Mouse (Mus musculus) left cerebral cortex, postnatal 4 days (tissue): Measurements from ENCODE around the gene Kcnj16. TPM values are rescaled to one million over a fixed set of nuclear protein-coding genes. Genes with fewer than 3 reads are reported as not detected.

Experiments
- DNase-seq: peaks from one replicate; pipeline ENCODE4 v3.0.0-alpha.2; 2022
- intact Hi-C: fragments of 180-260 bp; cut with DNase I; formaldehyde crosslinking; loops from one replicate; pipeline ENCODE4 v1.15.1; 2025
- total RNA-seq, 2 experiments: library from RNA; stranded (reverse); gene quantifications; 2 replicates each; pipeline ENCODE4 v1.2.3; 2021

The Kcnj16 gene
- total RNA-seq, result 1 to 10 TPM; 4.7 to 7.1 TPM

GRCm38 (mm10) chr11:110967762-110968135, at the start of gene Kcnj16:
Gene Kcnj16 (plus strand): TSS chr11:110968033.
- intact Hi-C loops, result no loop called here
- no peak for DNase-seq

- intact Hi-C loops, result no loop called here
- no peak for DNase-seq
Measured at GRCm38 (mm10) chr11:110918808-110919465, 48.9 kb upstream of the Kcnj16 start.

- DNase-seq, result no peak
Measured at GRCm38 (mm10) chr11:110935699-110936098, 32.1 kb upstream of the Kcnj16 start.

GRCm38 (mm10) chr11:110942280-110942679, 25.6 kb upstream of the Kcnj16 start:
- no peak for DNase-seq
- intact Hi-C loops, result no loop called here

More at GRCm38 (mm10) chr11:110935699-110936098, 32.1 kb upstream of the Kcnj16 start:
- intact Hi-C loops, result no loop called here

GRCm38 (mm10) chr11:110942695-110943135, 25.1 kb upstream of the Kcnj16 start:
- intact Hi-C loops, result no loop called here
- no peak for DNase-seq

GRCm38 (mm10) chr11:110956665-110957064, 11.2 kb upstream of the Kcnj16 start:
- intact Hi-C loops, result no loop called here
- no peak for DNase-seq

- intact Hi-C loops, result no loop called here
- no peak for DNase-seq
Measured at GRCm38 (mm10) chr11:110961592-110962021, 6.2 kb upstream of the Kcnj16 start.

GRCm38 (mm10) chr11:110967019-110967761, 643 bp upstream of the Kcnj16 start:
- intact Hi-C loops, result no loop called here
- DNase-seq, result no peak

- DNase-seq, result no peak
- intact Hi-C loops, result no loop called here
Measured at GRCm38 (mm10) chr11:110968901-110969300, 1.1 kb downstream of the Kcnj16 start.

GRCm38 (mm10) chr11:110985508-110985907, 17.7 kb downstream of the Kcnj16 start:
- DNase-seq, result no peak
- intact Hi-C loops, result no loop called here

GRCm38 (mm10) chr11:110985949-110986348, 18.1 kb downstream of the Kcnj16 start:
- DNase-seq, result no peak
- intact Hi-C loops, result no loop called here

GRCm38 (mm10) chr11:110993616-110994015, 25.8 kb downstream of the Kcnj16 start:
- intact Hi-C loops, result no loop called here

GRCm38 (mm10) chr11:110997211-110997610, 29.4 kb downstream of the Kcnj16 start:
- DNase-seq, result peak; percentile 13
- intact Hi-C loops, result no loop called here

More at GRCm38 (mm10) chr11:110993616-110994015, 25.8 kb downstream of the Kcnj16 start:
- no peak for DNase-seq

- intact Hi-C loops, result no loop called here
- no peak for DNase-seq
Measured at GRCm38 (mm10) chr11:111005103-111005502, 37.3 kb downstream of the Kcnj16 start.

GRCm38 (mm10) chr11:111009471-111009870, 41.6 kb downstream of the Kcnj16 start:
- no peak for DNase-seq
- intact Hi-C loops, result no loop called here

GRCm38 (mm10) chr11:111016206-111016605, 48.4 kb downstream of the Kcnj16 start:
- intact Hi-C loops, result no loop called here
- DNase-seq, result no peak

- intact Hi-C loops, result no loop called here
- DNase-seq, result no peak
Measured at GRCm38 (mm10) chr11:111020211-111020610, 52.4 kb downstream of the Kcnj16 start.

- intact Hi-C loops, result no loop called here
- no peak for DNase-seq
Measured at GRCm38 (mm10) chr11:111022681-111023281, 54.9 kb downstream of the Kcnj16 start.

GRCm38 (mm10) chr11:111042175-111042574, 74.3 kb downstream of the Kcnj16 start:
- intact Hi-C loops, result no loop called here
- DNase-seq, result peak; percentile 39

GRCm38 (mm10) chr11:111043298-111043697, 75.5 kb downstream of the Kcnj16 start:
- DNase-seq, result no peak
- intact Hi-C loops, result no loop called here

GRCm38 (mm10) chr11:111054252-111054651, 86.4 kb downstream of the Kcnj16 start:
- DNase-seq, result no peak
- intact Hi-C loops, result loop anchor here (10.0 kb wide), 1 partner anchor 249 kb away; no protein-coding TSS in a partner anchor
